Mouse (Mus musculus): ENCODE measurements at regions not wholly inside any gene's neighbourhood (a gene's known extent, or its start where the extent isn't known, plus 50 kb on each side); places are given as distances from the start of the nearest gene placed in this dataset.
A peak's percentile ranks its signal among the peaks of the same experiment; 100 is the strongest.

DNA sequence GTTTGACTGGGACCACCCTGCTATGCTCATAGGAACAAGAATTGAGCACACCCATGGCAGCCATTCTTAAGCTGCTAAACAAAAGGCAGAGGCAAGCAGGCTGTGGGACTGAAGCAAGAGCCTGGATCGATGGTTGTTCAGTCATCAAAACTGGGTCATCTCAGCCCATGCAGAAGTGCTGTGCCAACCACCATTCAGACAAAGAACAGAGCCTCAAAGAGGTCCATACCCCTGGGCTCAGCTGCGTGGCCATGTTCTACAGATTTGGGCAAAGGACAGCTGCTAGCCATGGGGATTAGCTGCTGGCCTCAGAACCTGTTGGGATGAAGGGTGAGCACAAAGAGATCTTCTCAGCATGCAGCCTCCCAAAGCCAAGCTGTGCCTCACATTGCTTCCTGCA lies 116.8 kb upstream of the Nsun2 start:
- Histone ChIP-seq H3K4me3 (ENCODE audit: low read depth, low read length) (no peak overlapping the region), H3K9me3 (ENCODE audit: low read length) (no peaks in the 10 kb centered on the region), H3K36me3 (ENCODE audit: insufficient read depth, low read length) (no peaks in the 10 kb centered on the region), H3K27me3 (replicated peaks; ENCODE audit: insufficient read depth, low read length) (no peaks in the 10 kb centered on the region), H3K4me2 (replicated peaks; ENCODE audit: low read depth, low read length) (no peak overlapping the region), H3K9ac (replicated peaks; ENCODE audit: low read depth) (no peak overlapping the region), H3K4me1 (ENCODE audit: insufficient read depth, low read depth, low read length) (no peaks in the 10 kb centered on the region), H3K27ac (ENCODE audit: low read length) (no peak overlapping the region)
- 69% methylated on average over 2 of the region's 2 CpGs for WGBS
- no peak for DNase-seq (ENCODE audit: low spot score)
- TF ChIP-seq EP300 (IDR thresholded peaks at IDR 0.05) (no peak), CTCF (IDR thresholded peaks at IDR 0.05) (no peak)
- no peak for ATAC-seq

GRCm38 (mm10) chr13:69417855-69418478 lies 115.6 kb upstream of the Nsun2 start:
- DNase-seq (ENCODE audit: low spot score) (no peak), ATAC-seq (no peak)
- TF ChIP-seq CTCF (IDR thresholded peaks at IDR 0.05) (no peak), EP300 (IDR thresholded peaks at IDR 0.05) (no peak)
- Histone ChIP-seq H3K9ac (replicated peaks; ENCODE audit: low read depth) (no peak overlapping the region), H3K36me3 (ENCODE audit: insufficient read depth, low read length) (no peaks in the 10 kb centered on the region), H3K27ac (ENCODE audit: low read length) (no peak overlapping the region), H3K27me3 (replicated peaks; ENCODE audit: insufficient read depth, low read length) (no peaks in the 10 kb centered on the region), H3K4me1 (ENCODE audit: insufficient read depth, low read depth, low read length) (no peaks in the 10 kb centered on the region), H3K9me3 (ENCODE audit: low read length) (no peaks in the 10 kb centered on the region), H3K4me3 (ENCODE audit: low read depth, low read length) (no peak overlapping the region), H3K4me2 (replicated peaks; ENCODE audit: low read depth, low read length) (no peak overlapping the region)
- WGBS = 72% methylated on average over 14 of the region's 14 CpGs

DNA sequence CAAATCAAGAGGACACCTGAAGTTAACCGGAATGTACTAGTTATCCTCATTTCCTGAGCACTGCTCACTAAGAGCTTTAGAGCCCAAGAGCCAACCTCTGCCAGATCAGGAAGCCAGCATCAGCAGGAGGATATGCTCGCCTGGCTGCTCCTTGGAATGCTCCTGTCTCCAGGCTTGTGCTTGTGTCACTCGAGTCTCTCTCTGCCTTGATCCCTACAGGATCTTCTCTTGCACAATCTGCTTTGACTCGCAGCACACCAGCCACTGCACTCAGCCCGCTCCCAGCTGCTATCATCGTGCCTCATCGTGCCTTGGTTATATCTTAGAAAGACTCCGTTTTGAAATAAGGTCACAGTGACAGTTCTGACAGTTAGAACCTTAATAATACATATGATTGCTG lies 113.4 kb upstream of the Nsun2 start:
- Histone ChIP-seq H3K4me3 (ENCODE audit: low read depth, low read length) (no peak overlapping the region), H3K27ac (ENCODE audit: low read length) (no peak overlapping the region), H3K36me3 (ENCODE audit: insufficient read depth, low read length) (no peaks in the 10 kb centered on the region), H3K9ac (replicated peaks; ENCODE audit: low read depth) (no peak overlapping the region), H3K4me1 (ENCODE audit: insufficient read depth, low read depth, low read length) (no peaks in the 10 kb centered on the region), H3K4me2 (replicated peaks; ENCODE audit: low read depth, low read length) (no peak overlapping the region), H3K9me3 (ENCODE audit: low read length) (no peaks in the 10 kb centered on the region), H3K27me3 (replicated peaks; ENCODE audit: insufficient read depth, low read length) (no peaks in the 10 kb centered on the region)
- peak; percentile 56 for ATAC-seq
- DNase-seq (ENCODE audit: low spot score) = peak; percentile 53
- WGBS = 63% methylated on average over 8 of the region's 8 CpGs
- TF ChIP-seq EP300 (IDR thresholded peaks at IDR 0.05) = no peak
- TF ChIP-seq CTCF (IDR thresholded peaks at IDR 0.05) = no peak

GRCm38 (mm10) chr13:69421966-69422365 lies 111.6 kb upstream of the Nsun2 start:
- Histone ChIP-seq H3K4me1 (ENCODE audit: insufficient read depth, low read depth, low read length) (no peaks in the 10 kb centered on the region), H3K36me3 (ENCODE audit: insufficient read depth, low read length) (no peaks in the 10 kb centered on the region), H3K27ac (ENCODE audit: low read length) (no peak overlapping the region), H3K27me3 (replicated peaks; ENCODE audit: insufficient read depth, low read length) (no peaks in the 10 kb centered on the region), H3K9me3 (ENCODE audit: low read length) (no peaks in the 10 kb centered on the region), H3K4me2 (replicated peaks; ENCODE audit: low read depth, low read length) (no peak overlapping the region), H3K4me3 (ENCODE audit: low read depth, low read length) (no peak overlapping the region), H3K9ac (replicated peaks; ENCODE audit: low read depth) (no peak overlapping the region)
- DNase-seq (ENCODE audit: low spot score) = no peak
- no peak for ATAC-seq
- TF ChIP-seq EP300 (IDR thresholded peaks at IDR 0.05) = no peak
- TF ChIP-seq CTCF (IDR thresholded peaks at IDR 0.05) = no peak

DNA sequence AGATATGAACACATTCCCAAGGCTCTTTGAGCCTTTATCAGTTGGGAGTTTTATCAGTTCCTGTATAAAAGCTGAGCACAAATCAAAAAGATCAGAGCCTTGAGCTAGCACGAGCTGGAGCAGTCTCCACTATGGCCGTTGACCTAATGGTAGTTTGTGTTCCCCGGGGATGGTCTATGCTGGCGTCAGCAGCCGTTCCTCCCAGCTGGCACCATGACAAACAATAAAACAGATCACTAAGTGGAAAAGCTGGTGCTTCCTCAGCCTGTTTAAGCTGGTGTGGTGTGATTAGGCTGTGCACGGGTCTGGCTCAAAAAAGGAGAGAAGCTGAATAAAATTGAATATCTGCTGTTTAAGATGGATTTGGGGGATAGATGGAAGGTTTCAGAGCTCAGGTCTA lies 107.4 kb upstream of the Nsun2 start:
- peak; percentile 35; the same call in 1 of the 2 replicates for ATAC-seq

GRCm38 (mm10) chr13:69429596-69429995 lies 104.0 kb upstream of the Nsun2 start:
- DNase-seq (ENCODE audit: low spot score) = no peak

More for the DNA sequence above, 107.4 kb upstream of the Nsun2 start:
- no peak overlapping the region for H3K4me3 ChIP-seq (ENCODE audit: low read depth, low read length)
- no peak overlapping the region for H3K4me2 ChIP-seq (replicated peaks; ENCODE audit: low read depth, low read length)
- no peak overlapping the region for H3K9ac ChIP-seq (replicated peaks; ENCODE audit: low read depth)
- no peaks in the 10 kb centered on the region for H3K4me1 ChIP-seq (ENCODE audit: insufficient read depth, low read depth, low read length)
- no peak overlapping the region for H3K27ac ChIP-seq (ENCODE audit: low read length)
- H3K9me3 ChIP-seq (ENCODE audit: low read length) = no peaks in the 10 kb centered on the region
- no peaks in the 10 kb centered on the region for H3K27me3 ChIP-seq (replicated peaks; ENCODE audit: insufficient read depth, low read length)
- no peaks in the 10 kb centered on the region for H3K36me3 ChIP-seq (ENCODE audit: insufficient read depth, low read length)
- DNase-seq (ENCODE audit: low spot score) = peak; percentile 53
- WGBS = 17% methylated on average over 6 of the region's 6 CpGs
- TF ChIP-seq CTCF (IDR thresholded peaks at IDR 0.05) (no peak), EP300 (IDR thresholded peaks at IDR 0.05) (no peak)

More at GRCm38 (mm10) chr13:69429596-69429995, 104.0 kb upstream of the Nsun2 start:
- 59% methylated on average over 5 of the region's 5 CpGs for WGBS
- TF ChIP-seq EP300 (IDR thresholded peaks at IDR 0.05) (no peak), CTCF (IDR thresholded peaks at IDR 0.05) (no peak)
- Histone ChIP-seq H3K36me3 (ENCODE audit: insufficient read depth, low read length) (no peaks in the 10 kb centered on the region), H3K4me3 (ENCODE audit: low read depth, low read length) (no peak overlapping the region), H3K9me3 (ENCODE audit: low read length) (no peaks in the 10 kb centered on the region), H3K4me1 (ENCODE audit: insufficient read depth, low read depth, low read length) (no peaks in the 10 kb centered on the region), H3K27ac (ENCODE audit: low read length) (no peak overlapping the region), H3K27me3 (replicated peaks; ENCODE audit: insufficient read depth, low read length) (no peaks in the 10 kb centered on the region), H3K4me2 (replicated peaks; ENCODE audit: low read depth, low read length) (no peak overlapping the region), H3K9ac (replicated peaks; ENCODE audit: low read depth) (no peak overlapping the region)
- no peak for ATAC-seq

Data from lung, postnatal 0 days (tissue).